Mouse (Mus musculus) adrenal gland (tissue): Measurements from ENCODE around the gene Hsf2bp.

Experiments used
- intact Hi-C: fragments of 180-260 bp; cut with DNase I; formaldehyde crosslinking; loops from one replicate; pipeline ENCODE4 v1.15.1; 2025

The Hsf2bp gene

DNA sequence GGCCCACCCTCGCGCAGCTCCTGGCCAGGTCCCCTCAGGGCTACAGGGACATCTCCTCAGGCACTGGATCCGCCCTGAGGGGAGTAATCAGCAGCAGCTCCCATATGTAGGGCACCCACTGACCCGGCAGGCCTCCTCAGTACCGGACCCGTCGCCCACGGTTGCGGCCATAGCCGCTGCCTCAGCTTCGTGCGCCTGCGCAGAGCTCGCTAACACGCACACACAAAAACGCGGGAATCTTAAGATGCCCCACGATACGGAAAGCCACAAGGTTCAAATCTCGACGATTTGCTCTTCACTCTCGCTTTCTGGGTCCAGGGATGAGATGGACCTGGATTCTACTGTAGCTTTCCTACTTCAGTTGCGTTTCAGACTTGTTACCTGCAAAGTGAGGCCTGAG is 1.8 kb downstream of the Hsf2bp start:
- intact Hi-C loops, result no loop called here

DNA sequence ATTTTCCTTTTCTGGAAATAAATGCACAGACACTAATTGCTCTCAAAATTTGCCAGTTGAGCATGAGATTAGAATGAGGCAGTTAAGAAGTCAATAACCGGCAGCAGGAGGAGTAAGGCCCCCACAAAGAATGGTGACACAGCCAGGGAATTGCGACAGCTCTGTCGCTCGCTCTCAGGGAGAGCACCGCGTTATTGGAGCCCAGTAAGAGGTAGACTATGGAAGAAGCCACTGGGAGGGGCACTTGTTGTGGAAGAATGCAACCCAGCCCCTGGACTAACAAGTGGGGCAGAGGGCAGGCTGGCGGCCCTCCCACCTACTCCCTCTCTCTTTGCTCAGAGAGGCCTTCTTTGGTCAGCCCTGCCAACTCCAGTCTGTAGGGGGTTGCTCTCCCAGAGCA is 4.5 kb downstream of the Hsf2bp start:
- intact Hi-C loops, result no loop called here

DNA sequence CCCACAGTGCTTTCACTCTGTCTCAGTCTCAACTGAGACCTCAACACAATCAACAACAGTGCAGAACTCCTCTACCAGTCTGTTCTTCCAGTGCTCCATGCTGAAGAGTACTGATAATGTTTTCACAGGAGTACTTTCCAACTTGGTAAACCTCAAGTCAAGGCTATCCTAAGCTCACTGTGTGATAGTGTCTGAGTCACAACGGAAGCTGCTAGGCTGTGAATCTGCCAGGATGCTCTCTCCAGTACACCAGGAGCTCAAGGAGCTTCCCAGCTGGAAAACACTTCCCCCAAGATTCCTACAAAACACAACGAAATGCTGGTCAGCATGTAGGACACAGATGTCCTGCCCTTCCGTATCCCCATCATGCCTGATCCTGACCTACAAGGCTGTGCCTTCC is 7.8 kb downstream of the Hsf2bp start:
- intact Hi-C loops, result loop anchor here (5.0 to 10.0 kb wide), 2 partner anchors 171 to 254 kb away; partner anchors contain the start of gene Sik1

DNA sequence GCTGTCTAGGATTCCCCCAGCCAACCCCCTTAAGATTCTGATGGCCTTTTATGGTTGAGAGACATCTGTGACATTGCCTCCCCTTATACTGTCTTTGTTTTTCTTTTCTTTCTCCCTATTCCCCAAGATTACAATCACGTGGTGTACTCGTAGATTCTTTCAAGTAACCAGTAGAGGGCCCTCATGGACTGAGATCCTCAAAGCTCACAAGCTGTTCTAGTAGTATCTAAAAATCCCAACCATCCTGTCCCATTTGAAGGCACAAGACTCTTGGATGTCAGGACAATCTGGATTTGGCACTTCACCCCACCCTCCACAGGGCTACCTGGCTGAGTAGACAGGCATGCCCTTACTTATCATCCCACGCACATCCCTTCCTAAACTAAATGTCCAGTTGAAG is 8.5 kb downstream of the Hsf2bp start:
- intact Hi-C loops, result loop anchor here (2.0 to 10.0 kb wide), 3 partner anchors 45 to 253 kb away; partner anchors contain the start of gene Sik1

DNA sequence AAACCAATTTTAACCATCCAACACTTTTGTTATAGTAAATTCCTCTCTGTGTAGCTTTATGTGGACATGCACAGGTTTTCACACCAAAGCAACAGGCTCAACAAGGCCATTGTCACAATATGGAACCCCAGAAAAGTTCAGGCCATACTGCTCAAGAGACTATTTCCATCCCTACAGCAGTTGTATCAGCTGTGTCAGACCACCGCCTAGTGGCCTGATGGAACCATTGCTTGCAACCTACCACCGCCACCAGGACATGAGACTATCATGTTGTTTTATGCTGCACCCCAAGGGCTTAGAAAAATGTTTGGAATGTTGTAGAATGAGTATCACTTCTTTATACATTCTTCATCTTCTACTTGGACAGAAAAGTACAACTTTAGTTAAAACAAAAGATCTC is 10.8 kb downstream of the Hsf2bp start:
- intact Hi-C loops, result loop anchor here (2.0 to 10.0 kb wide), 3 partner anchors 168 to 341 kb away; partner anchors contain the start of gene Sik1

DNA sequence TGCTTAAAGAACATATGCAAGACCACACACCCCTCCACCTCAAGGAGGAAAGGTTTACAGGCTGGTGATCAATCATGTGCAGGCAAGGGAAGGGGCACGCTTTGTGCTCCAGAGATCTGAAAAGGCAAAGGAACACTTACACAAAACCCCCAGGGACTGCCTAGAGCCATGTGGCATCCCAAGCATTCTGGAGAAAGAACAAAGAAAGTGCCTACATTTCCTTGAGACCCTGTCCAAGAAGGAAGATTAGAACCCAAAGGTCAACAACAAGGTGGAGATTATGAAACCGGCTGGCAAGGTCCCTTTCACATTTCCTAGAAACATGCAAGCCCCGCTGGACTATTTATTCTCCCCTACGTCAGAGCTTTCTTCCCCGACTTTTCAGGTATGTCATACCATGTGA is 11.5 kb downstream of the Hsf2bp start:
- intact Hi-C loops, result loop anchor here (2.0 to 10.0 kb wide), 3 partner anchors 167 to 340 kb away; partner anchors contain the start of gene Sik1

DNA sequence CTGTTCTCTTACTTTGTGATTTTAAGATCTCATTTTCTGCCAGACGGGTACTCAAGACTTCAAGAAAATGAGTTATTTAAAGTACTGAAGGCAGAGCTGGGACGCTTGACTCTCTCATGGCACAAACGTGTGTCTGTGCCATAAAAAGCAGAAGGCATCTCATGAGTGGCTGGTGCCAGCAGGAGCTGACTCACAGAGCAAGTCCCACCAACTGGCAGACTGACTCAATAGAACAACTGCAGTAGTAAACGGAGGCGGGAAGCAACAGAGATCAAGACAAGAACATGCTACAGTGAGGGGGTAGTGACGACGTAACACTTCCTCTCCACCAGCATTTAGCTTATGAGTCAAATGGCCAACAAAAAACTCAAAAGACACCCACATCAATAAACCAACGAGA is 13.1 kb downstream of the Hsf2bp start:
- intact Hi-C loops, result loop anchor here (10.0 kb wide), 1 partner anchor 248 kb away; no protein-coding TSS in a partner anchor

DNA sequence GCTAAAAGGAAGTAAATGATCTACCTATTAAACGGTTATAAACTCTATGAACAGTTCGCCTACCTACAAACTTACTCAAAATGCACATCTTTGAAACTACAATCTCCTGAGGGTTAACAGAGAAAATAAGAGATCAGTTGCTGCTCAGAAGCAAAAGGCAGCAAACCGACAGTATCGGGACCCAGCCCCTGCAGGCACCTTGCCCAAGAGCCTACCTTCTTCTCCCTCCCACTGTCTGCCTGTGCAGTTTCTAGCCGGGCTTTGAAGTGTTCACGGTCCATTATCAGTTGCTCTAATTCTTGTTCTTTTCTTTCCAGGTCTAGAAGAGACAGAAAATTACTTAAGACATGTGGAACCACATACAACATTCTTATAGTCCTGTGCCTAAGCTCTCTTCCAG is 13.6 kb downstream of the Hsf2bp start:
- intact Hi-C loops, result loop anchor here (10.0 kb wide), 1 partner anchor 248 kb away; no protein-coding TSS in a partner anchor

DNA sequence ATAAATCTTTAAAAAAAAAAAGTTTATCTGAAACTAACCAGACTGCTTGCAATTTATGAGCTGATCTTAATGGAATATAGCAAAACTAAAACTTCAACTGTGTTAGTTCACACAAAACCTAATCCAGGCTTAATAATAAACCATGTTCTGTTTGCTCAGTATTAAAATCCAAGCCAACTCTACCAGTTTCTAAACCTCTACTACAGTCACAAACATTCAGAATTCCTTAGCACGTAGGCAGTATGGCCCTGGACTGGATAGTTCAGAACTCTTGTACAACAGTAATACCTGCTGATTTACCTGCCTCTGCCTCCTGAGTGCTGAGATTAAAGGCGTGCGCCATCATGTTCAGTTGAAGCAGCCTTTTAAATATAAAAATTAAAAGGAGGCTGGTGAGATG is 14.2 kb downstream of the Hsf2bp start:
- intact Hi-C loops, result loop anchor here (10.0 kb wide), 1 partner anchor 247 kb away; no protein-coding TSS in a partner anchor

DNA sequence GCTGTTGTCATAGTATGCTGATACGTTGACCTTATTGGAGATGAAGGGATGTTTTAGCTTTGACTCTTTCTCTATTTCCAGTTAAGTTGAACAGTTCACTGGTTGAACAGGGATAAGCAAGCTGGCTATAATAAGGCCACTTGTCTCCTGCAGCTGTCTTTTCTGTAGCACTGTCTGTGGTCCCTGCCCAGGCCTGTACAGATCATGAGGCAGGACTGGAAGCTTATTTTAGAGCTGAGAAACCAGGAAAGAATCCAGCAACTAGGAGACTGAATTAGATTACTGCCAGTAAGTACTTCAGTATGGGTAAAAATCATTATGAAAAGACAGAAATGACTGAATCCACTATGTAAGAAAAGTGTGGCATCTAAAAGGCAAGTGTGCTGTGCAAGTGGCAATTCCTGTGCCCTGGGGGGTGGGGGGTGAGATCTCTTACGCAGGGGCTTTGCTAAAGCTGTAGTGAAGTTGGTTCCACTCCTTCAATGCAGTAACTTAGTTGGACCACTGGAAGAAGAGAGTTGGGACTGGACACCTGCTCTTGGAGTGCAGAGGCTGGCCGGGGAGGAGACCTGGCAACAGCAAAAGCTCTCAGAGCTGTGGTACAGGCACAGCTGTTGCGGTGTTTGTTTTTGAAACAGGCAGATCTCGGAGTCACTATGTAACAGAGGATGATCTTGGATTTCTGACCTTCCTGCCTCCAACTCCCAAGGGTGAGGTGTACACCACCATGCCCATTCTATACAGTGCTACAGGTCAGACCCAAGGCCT is 17.8 kb downstream of the Hsf2bp start:
- intact Hi-C loops, result no loop called here

DNA sequence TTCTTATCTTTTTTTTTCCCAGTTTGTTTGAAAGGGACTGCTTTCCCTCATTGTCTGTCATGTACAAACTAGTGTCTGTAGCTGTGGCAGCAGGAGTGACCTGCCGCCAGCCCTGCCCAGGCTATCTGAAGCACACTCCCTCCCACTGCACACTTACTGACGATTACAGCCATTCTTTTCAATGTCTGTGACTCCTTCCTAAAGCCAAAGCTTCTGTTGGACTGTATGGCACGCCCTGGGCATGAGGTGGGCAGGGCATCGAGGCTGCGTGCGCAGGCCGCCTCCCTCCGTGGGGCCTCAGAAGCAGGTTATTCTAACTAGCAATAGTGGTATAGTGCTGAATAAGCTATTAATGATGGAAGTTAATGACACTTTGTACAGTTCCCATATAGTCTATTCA is 19.7 kb downstream of the Hsf2bp start:
- intact Hi-C loops, result no loop called here

DNA sequence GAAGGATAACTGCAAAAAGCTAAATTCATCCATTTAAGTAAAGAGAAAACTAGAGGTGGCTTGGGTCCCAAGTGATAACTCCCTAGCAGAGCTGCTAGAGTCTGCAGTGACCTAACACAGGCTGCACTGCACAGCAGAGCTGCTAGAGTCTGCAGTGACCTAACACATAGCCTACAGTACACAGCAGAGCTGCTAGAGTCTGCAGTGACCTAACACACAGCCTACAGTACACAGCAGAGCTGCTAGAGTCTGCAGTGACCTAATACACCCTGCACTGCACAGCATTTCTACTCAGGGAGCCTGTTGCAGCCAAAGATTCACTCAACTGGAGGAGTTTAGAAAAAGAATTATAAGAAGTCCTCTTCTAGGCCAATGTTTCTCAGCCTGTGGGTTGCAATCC is 22.5 kb downstream of the Hsf2bp start:
- intact Hi-C loops, result no loop called here

DNA sequence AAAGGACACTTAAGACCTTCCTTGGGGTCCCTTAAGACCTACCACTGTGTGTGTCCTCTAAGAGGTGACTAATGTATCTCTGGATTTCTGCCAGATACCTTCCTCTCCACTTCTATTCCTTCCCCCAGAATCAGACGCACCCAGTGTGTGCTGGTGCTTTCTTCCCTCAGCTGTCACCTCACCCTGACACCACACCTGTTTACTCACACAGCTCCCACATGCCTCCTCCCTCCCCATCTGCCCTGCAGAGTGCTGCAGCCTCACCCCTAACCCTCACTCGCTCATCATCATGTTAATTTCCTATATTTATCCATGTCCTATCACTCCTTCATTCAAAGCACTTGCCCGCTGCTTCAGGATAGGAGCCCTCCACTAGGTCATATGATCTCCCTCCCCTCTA is 23.9 kb downstream of the Hsf2bp start:
- intact Hi-C loops, result no loop called here

DNA sequence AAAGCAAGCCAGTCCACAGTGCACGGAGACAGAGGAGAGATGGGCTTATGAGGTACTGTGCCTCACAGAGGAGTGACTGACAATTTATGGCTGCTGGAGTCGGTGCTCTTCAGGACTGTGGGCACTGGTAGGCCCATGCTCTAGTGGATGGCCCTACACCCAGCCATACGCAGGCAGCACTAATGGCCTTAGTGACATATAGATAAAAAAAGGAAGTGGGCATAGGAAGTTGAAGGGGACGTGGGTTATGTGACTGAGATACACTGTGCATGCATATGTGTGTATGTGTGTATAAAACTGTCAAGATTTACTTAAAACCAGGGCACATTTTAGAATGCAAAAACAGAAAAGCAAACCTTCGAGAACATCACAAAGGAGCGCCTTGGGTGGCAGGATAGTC is 24.5 kb downstream of the Hsf2bp start:
- intact Hi-C loops, result no loop called here

DNA sequence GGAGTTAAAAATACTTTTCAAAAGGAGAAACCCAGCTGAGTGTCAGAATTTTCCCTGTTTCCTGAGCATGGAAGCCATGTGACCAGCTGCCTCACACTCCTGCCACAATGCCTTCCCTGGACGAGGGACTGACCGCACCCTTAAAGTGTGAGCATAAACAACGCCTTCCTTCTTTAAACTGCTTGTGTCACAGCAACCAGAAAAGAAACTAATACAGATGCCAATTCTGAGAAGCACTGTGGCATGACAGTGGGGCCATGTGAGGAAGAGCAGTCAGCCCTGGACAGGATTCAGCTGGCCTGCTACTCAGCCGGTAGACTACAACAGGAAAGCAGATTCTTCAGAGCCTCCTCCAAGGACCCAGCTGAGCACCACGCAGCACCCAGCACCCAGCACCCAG is 29.3 kb downstream of the Hsf2bp start:
- intact Hi-C loops, result no loop called here

DNA sequence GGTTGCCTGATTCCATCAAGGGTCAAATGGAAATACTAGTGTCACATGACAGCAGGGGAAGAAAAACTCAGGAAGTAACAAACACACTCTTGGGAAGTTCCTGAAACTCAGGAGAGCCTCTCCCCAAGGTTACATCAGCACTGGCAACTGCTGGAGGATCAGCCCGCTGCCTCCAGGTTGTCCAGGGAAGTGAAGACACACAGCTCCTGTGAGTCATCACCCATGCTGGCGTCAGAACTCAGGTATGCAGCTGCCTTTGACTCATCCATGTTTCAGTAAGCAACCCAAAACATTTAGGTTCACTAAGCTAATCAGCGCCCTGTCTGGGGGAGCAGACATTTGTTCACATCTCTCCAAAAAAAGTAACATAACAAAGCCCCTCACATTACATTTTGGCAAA is 32.9 kb downstream of the Hsf2bp start:
- intact Hi-C loops, result no loop called here

DNA sequence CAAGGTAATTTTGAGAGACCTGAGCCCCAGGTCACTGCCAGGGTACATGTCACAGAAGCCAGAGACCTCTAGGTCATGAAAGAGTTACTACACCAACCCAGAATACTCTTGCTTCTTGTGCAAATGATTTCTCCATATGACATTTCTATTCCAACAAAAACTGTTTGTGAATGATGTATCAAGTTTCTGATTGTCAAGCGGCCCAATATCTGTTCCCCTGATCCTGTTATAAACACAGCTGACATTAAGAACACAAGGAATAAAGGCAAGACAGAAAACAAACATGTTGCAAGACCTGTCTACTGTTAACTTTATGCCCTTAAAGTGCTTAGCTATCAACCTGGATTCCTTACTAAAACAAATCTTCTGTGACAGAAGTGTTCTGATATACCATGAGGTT is 37.8 kb downstream of the Hsf2bp start:
- intact Hi-C loops, result no loop called here

DNA sequence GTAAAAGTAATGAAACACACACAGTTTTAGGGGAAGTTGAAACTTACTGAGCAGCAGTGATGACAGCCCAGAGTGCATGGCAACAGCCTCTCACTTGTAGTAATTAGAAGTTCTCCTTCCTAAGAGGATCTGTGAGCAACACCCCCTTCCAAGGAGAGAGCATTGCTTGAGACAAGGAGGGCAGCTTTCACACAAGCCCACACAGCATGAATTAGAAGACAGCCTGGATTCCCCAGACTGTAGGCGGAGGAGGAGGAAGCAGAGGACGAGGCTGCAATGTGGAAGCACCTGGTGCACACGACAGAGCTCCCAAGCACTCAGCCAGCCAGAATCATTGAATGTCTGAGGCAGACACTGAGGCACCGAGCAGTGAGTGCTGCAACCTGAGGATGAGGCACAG is 39.8 kb downstream of the Hsf2bp start:
- intact Hi-C loops, result no loop called here

DNA sequence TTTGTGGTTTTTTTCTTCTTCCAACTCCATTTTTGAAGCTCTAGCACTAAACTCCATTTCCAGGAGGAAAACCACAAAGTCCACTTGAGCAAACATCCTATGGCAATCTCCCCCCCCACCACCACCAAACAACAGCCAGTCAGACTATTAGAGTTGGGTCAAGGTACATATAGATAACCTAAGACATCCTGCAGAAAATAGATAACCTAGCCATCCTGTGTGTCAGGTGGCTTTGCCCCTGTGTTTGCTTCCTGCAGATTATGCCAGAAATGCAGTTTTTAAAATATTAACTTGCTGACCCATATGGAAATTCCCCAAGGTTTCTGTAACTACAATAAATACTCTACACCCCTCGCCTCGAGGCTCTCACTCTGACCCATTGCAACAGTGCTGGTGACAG is 40.4 kb downstream of the Hsf2bp start:
- intact Hi-C loops, result no loop called here

DNA sequence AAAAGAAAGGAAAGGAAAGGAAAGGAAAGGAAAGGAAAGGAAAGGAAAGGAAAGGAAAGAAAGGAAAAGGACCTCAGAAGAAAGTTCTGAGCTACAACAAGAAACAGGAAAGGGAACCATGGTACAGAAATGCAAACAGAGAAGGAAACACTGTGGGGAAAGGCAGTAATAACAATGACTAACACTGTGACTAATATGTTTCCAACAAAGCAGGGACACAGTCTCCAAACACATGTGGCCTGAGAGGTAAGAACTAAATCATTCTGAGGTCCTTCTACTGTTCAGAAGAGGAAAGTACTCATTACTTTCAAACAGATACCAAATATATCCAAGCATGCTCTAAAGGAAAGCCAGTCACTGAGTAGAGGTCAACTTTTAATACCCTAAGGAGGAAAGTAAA is 42.0 kb downstream of the Hsf2bp start:
- intact Hi-C loops, result no loop called here

DNA sequence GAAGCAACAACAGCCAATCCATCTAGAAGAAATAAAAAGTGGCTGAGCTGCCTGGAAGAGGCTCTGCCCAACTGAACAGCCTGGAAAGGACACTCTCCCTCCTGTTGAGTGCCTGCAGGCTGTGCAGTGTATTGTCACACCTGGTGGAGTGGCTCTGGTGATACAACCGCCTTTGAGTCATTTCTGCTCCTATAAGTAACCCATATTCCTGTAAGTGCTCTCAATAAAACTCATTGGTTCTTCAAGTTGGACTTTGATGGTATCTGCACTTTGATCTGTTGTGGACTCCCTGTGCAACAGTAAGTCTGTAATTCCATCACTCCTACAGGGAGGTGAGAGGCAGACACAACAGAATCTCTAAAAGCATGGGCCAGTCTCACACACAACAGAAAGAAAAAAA is 42.8 kb downstream of the Hsf2bp start:
- intact Hi-C loops, result no loop called here

DNA sequence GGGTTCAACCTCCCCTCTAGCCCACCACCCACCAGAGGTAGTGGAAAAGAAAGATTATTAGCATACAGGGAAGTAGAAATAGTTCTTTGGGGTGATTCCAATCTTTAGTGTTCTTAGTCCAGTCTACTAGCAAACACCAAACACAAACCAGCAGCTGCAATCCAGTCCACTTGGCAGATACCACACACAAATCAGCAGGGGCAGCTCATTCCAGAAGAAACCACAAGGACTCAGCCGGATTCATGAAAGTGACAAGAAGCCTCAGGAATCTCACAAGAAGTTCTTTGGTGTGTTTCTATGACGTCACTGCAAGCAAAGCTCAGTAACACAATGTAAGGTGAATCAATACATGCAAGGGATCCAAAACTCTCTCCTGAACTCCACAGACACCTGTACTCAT is 44.1 kb downstream of the Hsf2bp start:
- intact Hi-C loops, result no loop called here

DNA sequence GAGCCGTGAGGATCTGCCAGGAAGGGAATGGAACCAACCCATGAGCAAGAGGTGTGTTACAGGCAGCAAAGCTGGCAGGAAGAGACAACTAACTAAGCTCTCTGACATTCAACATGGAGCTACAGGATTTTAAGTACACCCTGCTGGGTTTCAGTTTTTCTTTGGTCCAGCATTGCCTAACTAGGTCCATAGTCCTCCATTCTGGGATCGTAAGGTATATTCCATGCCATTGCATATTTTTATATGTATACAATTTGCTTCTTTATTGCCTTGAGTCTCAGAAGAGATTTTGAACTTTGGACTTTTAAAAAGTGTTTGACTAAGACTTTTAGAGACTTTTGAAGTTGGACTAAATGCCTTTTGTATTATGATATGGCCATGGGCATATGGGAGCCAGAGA is 47.1 kb downstream of the Hsf2bp start:
- intact Hi-C loops, result no loop called here
